8 mouse cellular contexts compared by ENCODE assay signal in the genomic region with DNA sequence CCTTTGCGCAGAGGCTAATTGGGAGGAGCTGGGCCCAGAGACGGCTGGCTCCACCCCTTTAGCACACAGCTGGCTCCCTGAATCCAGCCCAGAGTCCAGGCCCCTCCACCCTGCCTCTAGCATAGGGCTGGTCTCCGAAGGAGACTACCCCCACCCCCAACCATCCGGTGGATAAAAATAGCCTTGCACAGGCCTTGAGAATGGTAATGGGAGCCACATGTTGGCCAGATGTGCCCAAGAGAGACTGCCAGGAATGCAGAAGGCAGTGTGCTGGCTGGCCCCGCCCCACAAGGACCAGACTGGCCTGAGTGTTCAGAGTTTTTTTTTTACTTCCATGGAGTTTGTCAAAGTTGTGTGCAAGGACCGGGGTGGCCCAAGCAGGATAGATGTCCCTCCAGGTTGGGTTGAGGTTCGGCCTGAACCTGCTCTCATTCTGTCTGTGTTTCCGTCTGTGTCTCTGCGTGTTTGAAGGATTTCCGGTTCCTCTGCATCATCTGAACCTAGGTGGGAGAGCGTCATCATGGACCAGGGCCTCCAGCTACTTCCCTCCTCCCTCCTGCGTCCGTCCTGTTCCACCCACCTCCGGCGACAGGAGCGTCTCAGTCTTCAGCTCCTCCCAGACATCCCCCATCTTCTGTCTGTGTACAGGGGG. TPM values are rescaled to one million over a fixed set of nuclear protein-coding genes. Genes with fewer than 3 reads are reported as not detected.
DNase-seq lines count a peak whose midpoint lies in the region; ATAC-seq lines count a peak whose summit lies in the region.

No protein-coding gene starts in this region.

- H3K4me3 ChIP-seq in stomach, embryonic 15.5 days (replicated peaks), result peak overlapping the region; percentile 65

- no peaks in the 10 kb centered on the region; the same call in 1 of the 2 replicates for H3K36me3 ChIP-seq in stomach, embryonic 15.5 days

- H3K9me3 ChIP-seq in stomach, embryonic 15.5 days, result no peaks in the 10 kb centered on the region

- 21% methylated on average over 16 of the region's 16 CpGs for WGBS in stomach, embryonic 15.5 days

- no peak overlapping the region for H3K9ac ChIP-seq in stomach, embryonic 15.5 days

- H3K27ac ChIP-seq in stomach, embryonic 15.5 days, result peak overlapping the region; percentile 91

- H3K4me1 ChIP-seq in stomach, embryonic 15.5 days, result peaks cover 35% of the 10 kb centered on the region

- no peaks in the 10 kb centered on the region for H3K27me3 ChIP-seq in stomach, embryonic 15.5 days (replicated peaks)

- DNase-seq in urinary bladder, postnatal 36 days (ENCODE audit: low spot score in 2 of 2), result peak; percentile 22 to 60
- no peak for DNase-seq in urinary bladder, postnatal 10 days (ENCODE audit: low spot score)
- DNase-seq in gastrocnemius, postnatal 10 days, result peak; percentile 69
- DNase-seq in kidney, adult 11 months, result peak; percentile 86
- peak; percentile 78 to 84 for DNase-seq in lung, adult 18-20 months
- DNase-seq in left cerebral cortex, postnatal 4 days, result no peak

- peak; percentile 53 for ATAC-seq in stomach, embryonic 15.5 days (ENCODE audit: insufficient read depth, low FRiP score, low read depth)
- ATAC-seq in erythroblast, adult 5-6 weeks (replicated peaks; ENCODE audit: low FRiP score, poor library complexity, severe bottlenecking), result no peak

- peak overlapping the region; percentile 73 for H3K4me2 ChIP-seq in stomach, embryonic 15.5 days

- intact Hi-C loops in left cerebral cortex, postnatal 4 days (cut with DNase I), result no loop called here

RNA-seq across cellular contexts. Expression of gene Eva1b, which starts 2.9 kb away (rescaled TPM):
- total RNA-seq in gastrocnemius, postnatal 10 days (2021), result 10 to 100 TPM; 20.0 to 25.5 TPM
- 59.0 and 60.0 TPM in 2 replicates for polyA plus RNA-seq in stomach, embryonic 15.5 days (2015; fragmentation: Nextera tagmentation; extraction: Ambion mirVana)
- not detected in 2 replicates for total RNA-seq in erythroblast, adult 5-6 weeks (2015; ENCODE audit: low replicate concordance)
- not detected in 2 replicates for total RNA-seq in erythroblast, adult 5-6 weeks (2017; ENCODE audit: low replicate concordance)
- total RNA-seq in left cerebral cortex, postnatal 4 days (2021), result 1 to 10 TPM; 6.3 to 7.2 TPM

RNA-seq across cellular contexts. Expression of gene Sh3d21, which starts 12.9 kb away (rescaled TPM):
- 1 to 10 TPM; 1.2 to 1.4 TPM for total RNA-seq in gastrocnemius, postnatal 10 days (2021)
- 7.4 and 10.3 TPM in 2 replicates for polyA plus RNA-seq in stomach, embryonic 15.5 days (2015; fragmentation: Nextera tagmentation; extraction: Ambion mirVana)
- not detected in 2 replicates for total RNA-seq in erythroblast, adult 5-6 weeks (2015; ENCODE audit: low replicate concordance)
- 0.09 and 0.70 TPM in 2 replicates for total RNA-seq in erythroblast, adult 5-6 weeks (2017; ENCODE audit: low replicate concordance)
- 1 to 10 TPM in 1 of 2 experiments, under 1 TPM in 1; 0.58 to 1.3 TPM for total RNA-seq in left cerebral cortex, postnatal 4 days (2021)

RNA-seq across cellular contexts. Expression of gene Stk40, which starts 46.7 kb away (rescaled TPM):
- 10 to 100 TPM; 28.8 to 39.5 TPM for total RNA-seq in gastrocnemius, postnatal 10 days (2021)
- 28.6 and 29.1 TPM in 2 replicates for polyA plus RNA-seq in stomach, embryonic 15.5 days (2015; fragmentation: Nextera tagmentation; extraction: Ambion mirVana)
- total RNA-seq in erythroblast, adult 5-6 weeks (2015; ENCODE audit: low replicate concordance), result 3.8 and 4.0 TPM in 2 replicates
- total RNA-seq in erythroblast, adult 5-6 weeks (2017; ENCODE audit: low replicate concordance), result 4.2 TPM in 2 replicates
- total RNA-seq in left cerebral cortex, postnatal 4 days (2021), result 10 to 100 TPM; 23.7 to 25.0 TPM

RNA-seq across cellular contexts. Expression of gene Thrap3, which starts 52.1 kb away (rescaled TPM):
- 100 to 1,000 TPM; 131 to 152 TPM for total RNA-seq in gastrocnemius, postnatal 10 days (2021)
- 182 and 203 TPM in 2 replicates for polyA plus RNA-seq in stomach, embryonic 15.5 days (2015; fragmentation: Nextera tagmentation; extraction: Ambion mirVana)
- 40.5 and 74.0 TPM in 2 replicates for total RNA-seq in erythroblast, adult 5-6 weeks (2015; ENCODE audit: low replicate concordance)
- 130 and 133 TPM in 2 replicates for total RNA-seq in erythroblast, adult 5-6 weeks (2017; ENCODE audit: low replicate concordance)
- total RNA-seq in left cerebral cortex, postnatal 4 days (2021), result 100 to 1,000 TPM; 165 TPM

RNA-seq across cellular contexts. Expression of gene Lsm10, which starts 54.0 kb away (rescaled TPM):
- total RNA-seq in gastrocnemius, postnatal 10 days (2021), result 10 to 100 TPM in 1 of 2 experiments, 1 to 10 TPM in 1; 8.0 to 10.8 TPM
- 46.7 and 48.0 TPM in 2 replicates for polyA plus RNA-seq in stomach, embryonic 15.5 days (2015; fragmentation: Nextera tagmentation; extraction: Ambion mirVana)
- 5.6 and 14.0 TPM in 2 replicates for total RNA-seq in erythroblast, adult 5-6 weeks (2015; ENCODE audit: low replicate concordance)
- total RNA-seq in erythroblast, adult 5-6 weeks (2017; ENCODE audit: low replicate concordance), result 2.0 and 6.5 TPM in 2 replicates
- 10 to 100 TPM; 23.9 to 25.3 TPM for total RNA-seq in left cerebral cortex, postnatal 4 days (2021)

Comparison
In these comparisons a context has a peak if more than half of its experiments do, and no peak if none do; other contexts are left out.
1. DNase-seq: peak in urinary bladder, postnatal 36 days (2 of 2), gastrocnemius, postnatal 10 days (single experiment), kidney, adult 11 months (single experiment) and lung, adult 18-20 months (2 of 2); none in urinary bladder, postnatal 10 days (single experiment) and left cerebral cortex, postnatal 4 days (single experiment).
2. RNA of gene Eva1b, which starts 2.9 kb away (total RNA-seq): 20.0 to 25.5 TPM in gastrocnemius, postnatal 10 days and 6.3 to 7.2 TPM in left cerebral cortex, postnatal 4 days; not detected in erythroblast, adult 5-6 weeks; every median in the first group is over 4 times any median in the second.
3. RNA of gene Stk40, which starts 46.7 kb away (total RNA-seq): 28.8 to 39.5 TPM in gastrocnemius, postnatal 10 days and 23.7 to 25.0 TPM in left cerebral cortex, postnatal 4 days; 3.8 to 4.2 TPM in erythroblast, adult 5-6 weeks; every median in the first group is over 4 times any median in the second.